Mouse (Mus musculus) adrenal gland, postnatal 10 days (tissue): ENCODE measurements at regions not wholly inside any gene's neighbourhood (a gene's known extent, or its start where the extent isn't known, plus 50 kb on each side); places are given as distances from the start of the nearest gene placed in this dataset.

Experiments used
- DNase-seq: peaks from one replicate; pipeline ENCODE4 v3.0.0; 2021; ENCODE audit warnings: mixed read lengths

DNA sequence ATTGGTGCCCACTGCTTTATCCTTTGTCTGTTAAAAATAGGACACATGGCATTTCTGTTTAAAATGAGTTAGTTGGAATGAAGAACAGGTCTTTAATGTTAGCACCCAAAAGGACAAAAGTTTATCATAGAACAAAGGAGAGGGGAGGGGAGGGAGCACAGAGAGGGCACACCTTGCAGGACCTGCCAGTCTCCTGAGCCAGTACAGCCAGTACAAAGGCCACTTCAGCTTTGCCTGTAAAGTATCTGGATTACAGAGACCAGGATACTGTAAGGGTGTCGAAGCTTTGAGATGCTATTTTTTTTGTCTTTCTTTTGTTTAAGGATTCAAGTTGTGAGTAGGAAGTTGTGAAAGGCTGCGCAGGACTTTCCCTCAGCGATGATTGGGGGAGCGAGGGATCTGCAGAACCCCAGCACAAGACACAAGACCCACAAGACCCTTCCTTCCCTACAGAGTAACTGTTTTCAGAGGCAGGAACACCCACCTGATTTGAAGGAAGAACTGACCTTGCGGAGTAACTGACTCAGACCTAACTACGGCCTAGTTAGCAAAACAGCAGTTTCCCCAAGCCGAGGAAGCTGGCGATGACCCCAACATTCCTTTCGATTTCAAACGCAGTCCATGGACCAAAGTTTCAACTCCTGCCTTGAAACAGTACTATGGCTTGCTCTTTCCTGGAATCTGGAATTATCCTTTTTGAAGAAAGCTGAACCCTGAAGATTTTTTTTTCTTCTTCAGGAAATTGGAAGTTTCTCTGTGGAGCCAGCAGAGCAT, 178.1 kb downstream of the Efnb2 start:
- peak; percentile 50 for DNase-seq

DNA sequence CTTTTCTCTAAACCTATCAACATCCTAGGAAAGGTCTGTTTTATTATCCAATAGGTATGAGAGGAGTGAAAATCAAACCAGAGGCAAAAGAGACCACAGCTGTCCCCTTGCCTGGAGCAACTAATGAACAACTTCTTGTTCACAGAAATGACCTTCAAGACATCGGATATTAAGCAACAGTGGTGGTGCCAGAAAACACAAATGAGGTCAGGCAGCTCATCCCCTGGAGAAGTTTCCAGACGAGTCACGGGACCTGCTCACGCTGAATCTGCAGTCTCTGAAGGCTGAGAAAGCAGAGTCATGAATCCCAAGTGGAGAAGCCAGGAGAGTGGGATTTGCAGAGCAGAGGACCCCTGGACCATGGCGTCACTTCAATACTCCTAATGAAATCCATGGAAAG, 183.6 kb downstream of the Efnb2 start:
- no peak for DNase-seq

DNA sequence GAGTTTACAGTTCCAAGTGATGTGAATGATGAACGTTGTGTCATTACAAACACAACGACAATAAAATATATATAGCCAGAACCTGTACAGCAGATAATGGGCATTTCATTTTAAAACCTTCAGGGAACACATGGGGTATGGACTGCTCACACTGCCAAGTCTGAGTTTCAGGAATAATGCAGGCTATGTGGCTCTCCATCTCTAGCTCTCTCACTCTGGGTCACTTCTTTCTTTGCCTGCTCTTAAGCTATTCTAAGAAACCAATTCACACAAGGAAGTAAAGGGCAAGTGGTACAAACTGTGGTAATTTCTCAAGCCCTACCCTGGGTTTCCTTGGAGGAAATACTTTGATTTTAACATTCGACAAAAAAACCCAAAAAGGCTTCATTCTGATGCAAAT, 192.5 kb downstream of the Efnb2 start:
- no peak for DNase-seq

DNA sequence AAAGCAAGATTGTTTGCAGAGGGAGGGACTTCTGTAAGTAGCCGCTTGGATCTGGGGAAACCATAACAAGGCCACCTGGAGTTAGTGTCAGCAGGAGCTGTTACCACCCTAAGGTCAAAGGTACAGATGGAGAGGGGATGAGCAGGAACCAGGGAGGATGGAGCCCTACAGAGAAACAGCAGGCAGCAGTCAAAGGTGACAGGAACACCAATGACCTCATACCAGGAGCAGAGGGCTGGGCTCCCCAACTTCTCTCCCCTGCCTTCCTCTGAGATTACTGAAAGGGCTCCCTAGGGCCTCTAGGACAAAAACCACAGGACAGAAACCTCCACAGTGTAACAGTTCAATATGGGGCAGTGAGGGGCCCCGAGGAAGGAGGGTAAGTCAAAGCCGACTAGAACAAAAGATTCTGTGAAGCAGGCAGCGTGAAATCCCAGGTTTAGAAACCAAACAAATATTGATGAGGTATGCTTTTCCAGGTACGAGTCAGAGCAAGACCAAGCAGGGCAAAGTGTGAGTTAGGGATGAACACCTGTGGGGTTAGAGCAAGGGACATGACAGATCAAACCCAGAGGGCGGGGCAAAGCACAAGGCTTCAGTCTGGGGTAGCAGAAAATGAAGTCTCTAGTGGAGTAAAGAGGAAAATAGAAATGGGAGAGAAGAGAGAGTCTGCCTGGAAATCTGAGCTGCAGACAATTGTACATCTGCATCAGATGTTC, 194.4 kb downstream of the Efnb2 start:
- no peak for DNase-seq

DNA sequence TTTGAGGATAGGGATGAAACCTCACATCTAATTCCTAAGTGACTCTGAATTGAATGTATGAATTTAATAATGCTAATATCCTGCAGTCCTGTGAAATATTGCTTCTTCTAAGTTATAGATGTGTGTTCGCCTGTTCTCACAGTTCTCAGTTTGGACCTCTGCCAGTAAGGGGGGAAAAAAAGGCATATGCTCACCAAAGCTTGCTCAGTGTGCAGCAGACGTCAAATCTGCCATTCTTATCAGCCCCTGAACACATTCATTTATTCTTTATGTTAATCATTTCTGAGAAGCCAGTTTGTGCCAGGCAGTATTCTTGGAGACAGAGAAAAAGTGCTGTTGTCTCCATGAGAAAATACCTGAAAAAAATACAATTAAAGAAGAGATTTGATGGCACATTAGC, 198.6 kb downstream of the Efnb2 start:
- DNase-seq = no peak

DNA sequence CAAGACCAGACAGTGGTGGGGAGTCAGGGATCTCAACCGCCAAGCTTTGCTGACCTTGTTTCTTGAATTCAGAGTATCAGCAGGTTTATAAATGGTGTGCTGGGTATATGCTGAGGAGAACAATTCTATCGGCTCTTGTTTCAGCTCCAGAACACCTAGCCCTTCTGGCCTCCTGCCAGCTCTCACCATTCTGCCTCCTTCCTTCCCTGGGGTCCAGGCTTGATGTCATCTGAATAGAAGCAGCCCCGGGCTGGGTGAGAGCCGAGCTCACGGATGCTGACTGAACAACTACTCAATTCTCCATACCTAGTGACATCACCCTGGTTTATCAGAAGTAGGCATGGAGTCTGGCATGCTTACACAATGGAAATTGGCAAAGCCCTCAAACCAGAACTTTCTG, 203.5 kb downstream of the Efnb2 start:
- no peak for DNase-seq

DNA sequence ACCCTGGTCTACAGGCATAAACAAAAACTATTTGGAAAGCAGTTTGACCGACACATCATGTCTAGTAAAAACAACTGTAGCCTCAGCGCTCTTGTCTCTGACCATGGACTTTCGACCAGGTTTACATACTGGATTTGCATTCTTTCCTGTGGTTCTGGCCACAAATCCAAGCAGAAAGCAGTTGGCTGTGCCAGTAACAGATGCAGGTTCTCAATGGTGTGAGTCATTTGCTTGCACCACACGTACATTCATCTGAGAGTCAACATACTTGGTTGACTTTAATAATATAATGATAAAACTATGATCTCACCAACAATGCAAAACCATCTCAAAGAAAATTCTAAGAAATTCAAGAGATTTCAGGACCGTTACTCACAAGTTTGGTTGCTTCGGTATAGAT, 207.1 kb downstream of the Efnb2 start:
- no peak for DNase-seq

DNA sequence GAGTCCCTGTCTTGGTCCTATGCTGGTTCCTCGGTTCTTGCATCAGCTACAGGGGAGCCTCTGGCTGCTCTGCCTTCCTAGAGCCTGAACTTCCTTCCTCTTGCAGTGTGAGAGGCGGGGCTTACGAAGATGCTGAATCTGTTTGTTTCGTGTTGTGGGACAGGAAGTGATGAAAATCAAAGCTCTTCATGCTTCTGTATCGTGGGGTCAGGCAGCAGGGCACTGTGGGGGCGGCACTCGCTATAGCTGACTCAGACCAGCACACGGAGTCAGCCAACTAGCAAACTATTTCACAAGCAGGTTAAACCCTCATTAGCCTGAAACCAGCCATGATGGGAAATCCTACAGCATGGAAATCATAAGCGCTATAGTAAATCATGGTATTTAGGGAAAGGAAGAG, 208.8 kb downstream of the Efnb2 start:
- DNase-seq = peak; percentile 6

DNA sequence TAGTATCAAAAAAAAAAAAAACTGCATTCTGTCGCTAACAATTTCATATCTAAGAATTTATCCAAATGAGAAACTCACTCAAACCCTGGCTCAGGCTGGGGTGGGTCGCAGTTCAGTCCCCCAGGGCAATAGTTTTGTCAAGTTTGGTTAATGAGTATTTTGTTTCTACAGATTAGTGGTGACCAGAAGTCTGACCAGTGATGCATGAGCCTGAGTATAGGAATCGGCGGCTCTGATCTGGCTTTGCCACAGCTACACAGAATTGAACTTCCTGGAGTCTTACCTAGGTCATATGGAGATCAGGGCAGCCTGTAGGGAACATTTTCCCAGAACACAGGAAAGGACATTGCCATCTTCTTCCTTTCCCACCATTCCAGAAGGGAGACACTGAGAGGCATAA, 212.1 kb downstream of the Efnb2 start:
- no peak for DNase-seq

DNA sequence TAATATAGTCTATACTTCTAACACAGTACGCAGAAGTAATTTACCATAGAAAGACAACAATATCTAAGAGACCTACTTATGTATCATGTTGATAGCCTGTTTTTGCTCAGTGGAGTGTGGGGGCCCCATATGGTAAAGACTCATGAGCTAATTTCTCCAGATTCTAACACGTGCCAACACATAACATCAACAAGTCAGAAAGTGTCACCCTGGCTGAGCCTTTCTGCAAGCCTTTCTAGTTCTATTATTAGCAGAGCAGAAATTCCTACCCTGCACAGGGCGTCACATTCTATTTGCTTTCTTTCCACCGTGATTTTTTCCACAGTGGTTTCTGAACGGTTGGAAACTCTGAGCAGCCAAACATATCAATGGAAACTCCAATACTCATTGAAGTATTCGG, 219.5 kb downstream of the Efnb2 start:
- no peak for DNase-seq

DNA sequence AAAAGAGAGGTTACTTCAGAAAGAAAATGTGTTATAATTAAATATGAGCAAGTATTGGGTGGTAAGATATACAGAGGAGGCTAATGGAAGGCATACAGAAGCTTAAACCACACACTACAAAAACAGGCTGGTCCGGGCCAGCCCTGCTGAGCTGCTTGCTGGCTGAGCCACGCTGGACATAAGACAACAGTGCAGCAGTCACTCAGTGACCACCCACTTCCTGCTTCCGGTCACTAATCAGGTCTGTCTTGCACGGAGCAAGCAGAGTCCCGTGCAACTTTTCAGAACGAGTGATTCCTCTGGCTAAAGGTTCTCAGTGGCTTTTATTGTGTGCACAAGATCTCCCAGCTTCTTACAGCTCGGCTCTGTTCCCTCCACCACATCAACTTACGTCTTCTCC, 220.1 kb downstream of the Efnb2 start:
- DNase-seq = no peak

DNA sequence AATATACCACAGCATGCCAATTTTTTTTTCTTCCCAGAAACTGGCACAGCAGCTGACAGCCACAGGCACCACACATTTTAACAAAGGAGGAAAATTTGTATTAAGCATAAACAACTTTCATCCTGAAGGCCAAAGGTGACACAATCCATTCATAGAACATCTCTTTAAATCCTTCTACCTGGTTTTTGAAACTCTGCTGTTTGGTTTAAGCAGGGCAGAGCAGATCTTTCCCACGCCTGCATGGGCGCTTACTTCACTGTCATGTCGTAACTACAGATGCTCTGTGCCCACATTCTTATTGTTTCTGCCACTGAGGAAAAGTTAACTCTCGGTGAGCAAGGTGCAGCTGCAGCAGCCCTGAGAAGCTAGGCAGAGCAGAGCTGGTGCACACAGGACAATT, 234.8 kb downstream of the Efnb2 start:
- DNase-seq = no peak

DNA sequence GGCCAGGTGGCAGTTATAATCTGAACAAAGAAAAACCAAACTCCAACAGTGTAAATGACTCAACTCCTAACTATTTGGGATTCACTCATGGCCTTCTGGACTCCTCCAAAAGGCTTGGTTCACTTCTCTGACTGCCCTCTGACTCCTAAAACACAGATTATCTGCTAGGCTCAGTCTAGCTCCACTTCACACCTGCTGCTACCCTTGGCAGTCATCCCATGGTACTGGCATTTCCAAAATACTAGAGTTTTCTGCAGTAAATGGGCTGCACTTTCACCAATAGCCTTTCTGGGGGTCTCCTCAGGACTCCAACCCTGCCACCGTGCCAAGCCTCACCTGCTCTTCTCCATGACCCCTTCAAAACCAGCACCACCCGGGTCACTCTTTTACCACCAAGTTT, 237.6 kb downstream of the Efnb2 start:
- DNase-seq = no peak

DNA sequence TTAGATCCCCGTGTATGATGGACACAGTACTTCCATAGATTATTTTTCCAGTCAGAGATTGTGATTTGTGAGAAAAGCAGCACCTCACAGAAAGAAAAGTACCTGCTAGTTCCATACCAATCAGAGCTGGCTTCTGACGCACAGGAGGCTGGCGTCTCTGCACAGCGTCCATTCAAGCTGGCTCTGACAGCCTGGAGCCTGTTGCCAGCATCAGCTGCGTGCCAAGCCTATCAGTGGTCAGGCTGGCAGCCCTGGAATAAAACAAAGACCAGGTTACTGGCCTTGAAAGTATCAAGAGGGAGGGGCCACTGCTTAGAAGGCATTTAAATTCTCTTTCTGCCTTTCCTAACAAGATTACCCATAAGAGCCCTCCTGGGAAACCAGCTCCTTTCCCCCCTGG, 239.3 kb downstream of the Efnb2 start:
- no peak for DNase-seq

DNA sequence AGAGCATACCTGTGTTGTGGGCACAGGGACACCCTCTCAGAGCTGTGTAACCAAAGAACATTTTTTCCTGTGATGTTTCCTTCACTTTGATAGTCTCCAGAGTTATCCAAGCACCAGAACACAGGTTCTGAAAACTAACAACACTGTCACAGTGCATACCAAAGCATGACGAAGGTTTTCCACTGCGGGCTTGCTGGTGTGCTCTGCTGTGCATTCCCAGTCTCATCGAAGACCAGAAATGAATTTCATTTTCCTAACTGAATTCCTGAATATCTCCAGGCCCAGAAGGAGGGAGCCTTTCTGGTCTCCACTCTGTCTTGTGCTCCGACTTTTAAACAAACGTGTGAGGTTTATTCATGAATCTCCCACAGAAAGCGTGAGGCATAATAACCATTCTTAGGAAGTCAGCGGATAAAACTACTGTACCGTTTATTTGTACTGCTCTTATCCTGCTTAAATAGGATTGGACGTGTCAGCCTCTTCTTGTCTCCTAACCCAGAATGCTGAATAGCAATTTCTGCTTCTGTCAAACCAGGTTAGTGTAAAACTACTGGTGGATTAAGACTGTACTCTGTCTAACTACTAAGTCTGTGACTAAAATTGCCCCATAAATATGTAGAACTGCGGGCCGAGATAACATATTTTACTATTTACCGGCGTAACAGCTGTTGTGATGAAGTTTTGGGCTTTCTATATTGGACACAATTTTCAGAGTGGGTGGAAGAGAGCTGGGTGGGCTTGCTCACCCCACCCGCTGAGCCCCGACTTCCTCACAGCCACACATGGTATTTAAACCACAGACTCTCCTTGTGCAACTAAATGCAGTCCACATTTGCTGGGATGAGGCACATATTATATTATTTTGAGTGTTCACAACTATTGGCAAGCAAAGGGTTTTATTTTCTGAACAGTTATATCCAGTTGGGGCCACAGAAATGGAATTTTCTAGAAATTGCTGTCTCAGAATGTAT, 241.4 kb downstream of the Efnb2 start:
- DNase-seq = no peak

DNA sequence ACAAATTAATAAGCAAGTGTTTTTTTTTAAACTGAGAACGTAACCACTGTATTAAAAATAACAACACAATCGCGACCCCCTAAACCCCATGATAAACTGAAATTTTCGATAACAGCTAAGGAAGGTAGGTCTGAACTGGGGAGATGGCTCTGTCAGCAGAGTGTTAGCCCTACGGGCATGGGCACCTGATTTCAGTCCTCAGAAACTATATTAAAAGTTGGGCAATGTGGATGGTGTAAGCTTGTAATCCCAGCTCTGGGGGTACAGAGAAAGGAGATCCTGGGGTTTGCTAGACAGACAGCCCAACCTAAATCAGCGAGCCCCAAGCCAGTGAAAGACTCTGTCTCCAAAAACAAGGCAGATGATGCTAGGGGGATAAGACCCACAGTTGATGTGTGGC, 242.1 kb downstream of the Efnb2 start:
- no peak for DNase-seq

DNA sequence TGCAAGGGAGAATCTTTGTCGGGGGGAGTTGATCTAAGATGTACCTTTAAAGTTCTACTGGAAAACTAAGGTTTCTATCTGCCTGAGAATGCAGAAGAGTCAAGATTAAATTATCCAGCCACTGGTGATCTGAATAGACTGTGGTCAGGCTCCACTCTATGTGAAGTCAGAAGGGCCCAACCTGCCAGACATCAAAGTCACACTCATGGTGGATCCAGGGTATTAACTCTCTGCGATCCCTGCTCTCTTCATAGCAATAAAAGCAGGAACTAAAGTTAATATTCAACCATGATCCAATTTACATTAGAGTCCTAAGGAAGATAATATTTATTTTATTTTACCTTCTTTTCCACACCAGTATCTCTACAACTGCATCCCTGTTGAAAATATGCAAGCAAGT, 242.5 kb downstream of the Efnb2 start:
- DNase-seq = no peak

DNA sequence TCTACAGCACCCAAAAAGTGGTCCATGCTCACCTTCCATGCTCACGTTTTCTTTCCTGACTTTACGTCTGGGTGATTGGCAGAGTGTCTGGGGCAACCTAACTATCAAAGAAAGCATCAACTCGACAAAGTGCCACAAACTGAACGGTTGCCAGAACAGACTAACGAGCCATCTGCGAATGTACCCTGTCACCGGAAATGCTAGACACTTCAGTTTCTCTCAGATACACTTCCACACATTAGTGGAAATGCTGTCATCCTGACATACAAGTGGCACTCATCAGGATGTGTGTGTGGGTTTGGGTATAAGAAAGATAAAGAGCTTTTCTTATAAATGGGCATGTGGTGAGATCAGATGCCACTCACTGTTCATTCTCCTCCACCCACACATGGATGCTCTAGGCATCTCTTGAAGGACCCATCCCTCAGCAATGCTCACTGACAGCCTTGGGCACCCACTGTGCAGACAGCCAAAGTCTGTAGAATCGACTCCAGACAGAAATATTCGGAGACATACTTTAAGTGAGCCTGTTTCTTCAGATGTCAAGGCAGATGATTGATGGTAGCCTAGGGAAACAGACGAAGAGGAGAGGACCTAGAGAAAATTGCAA, 244.8 kb downstream of the Efnb2 start:
- no peak for DNase-seq

DNA sequence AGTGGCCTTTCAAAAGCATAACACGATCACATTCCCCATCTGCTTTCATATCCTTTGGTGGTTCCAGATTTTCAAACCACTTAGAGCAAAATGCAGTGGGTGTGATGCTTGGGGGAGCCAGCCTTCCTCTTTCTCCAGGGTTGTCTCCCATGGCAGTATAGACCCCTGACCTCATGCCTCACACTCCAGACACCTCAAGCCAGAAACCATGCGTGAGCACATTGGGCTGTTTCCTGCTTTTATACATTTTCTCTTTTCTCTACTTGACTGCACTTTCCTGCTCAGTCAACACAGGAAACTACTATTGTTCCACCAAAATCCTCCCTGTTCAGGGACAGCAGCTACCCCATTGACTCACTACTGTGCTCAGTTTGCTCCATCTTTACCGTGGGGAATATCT, 253.7 kb downstream of the Efnb2 start:
- DNase-seq = no peak

DNA sequence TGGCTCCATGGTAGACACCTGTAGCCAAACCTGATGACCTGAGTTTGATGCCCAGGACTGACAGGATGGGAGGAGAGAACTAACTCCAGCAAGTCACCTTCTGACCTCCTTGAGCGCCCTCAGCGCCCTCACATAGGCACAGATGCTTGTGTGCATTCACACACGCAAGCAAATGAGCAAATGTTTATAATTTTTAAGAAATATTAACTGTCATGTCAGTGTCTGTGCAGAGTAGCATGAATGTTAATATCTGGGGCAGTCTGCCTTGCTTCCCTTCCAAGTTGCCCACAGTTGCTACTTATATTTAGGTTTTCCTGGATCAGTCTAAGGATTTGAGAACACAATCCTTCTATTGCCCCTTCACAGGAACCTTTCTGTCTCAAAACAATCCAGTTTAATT, 257.6 kb downstream of the Efnb2 start:
- DNase-seq = no peak

DNA sequence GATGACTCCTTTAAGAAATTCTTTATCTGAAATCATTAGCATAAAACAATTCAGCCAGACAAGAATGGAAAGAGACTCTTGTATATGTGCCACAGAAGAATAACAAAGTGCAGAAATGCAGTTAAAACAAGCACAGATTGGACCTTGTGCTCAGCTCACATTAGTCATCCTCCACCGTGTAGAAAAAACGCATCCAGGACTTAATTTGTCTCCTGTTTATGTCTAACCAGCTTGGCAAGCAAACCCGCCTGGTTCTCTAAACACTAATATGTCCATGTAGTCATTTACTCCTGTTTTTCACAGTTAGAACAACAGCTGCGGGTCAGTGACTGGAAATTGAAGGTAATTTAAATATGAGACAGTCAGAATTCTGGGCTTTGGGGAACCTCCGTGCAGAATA, 268.7 kb downstream of the Efnb2 start:
- DNase-seq = no peak

DNA sequence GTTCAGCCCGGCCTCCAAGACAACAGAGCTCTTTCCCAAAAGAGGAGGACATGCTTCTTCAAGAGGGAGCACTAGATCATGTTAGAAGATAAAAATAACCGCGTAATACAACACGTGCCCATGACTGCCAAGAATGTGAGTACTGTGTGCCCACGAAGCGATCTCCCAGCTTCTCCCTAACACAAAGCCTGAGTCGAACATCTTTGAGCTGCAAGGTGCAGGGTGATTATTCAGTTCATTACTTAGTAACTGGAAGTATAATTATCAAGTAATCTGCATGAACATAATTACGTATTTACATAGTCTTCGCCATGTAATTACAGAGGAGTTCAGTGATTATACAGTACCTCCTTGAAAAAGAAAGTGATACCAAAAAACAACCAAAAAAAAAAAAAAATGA, 269.7 kb downstream of the Efnb2 start:
- DNase-seq = no peak

DNA sequence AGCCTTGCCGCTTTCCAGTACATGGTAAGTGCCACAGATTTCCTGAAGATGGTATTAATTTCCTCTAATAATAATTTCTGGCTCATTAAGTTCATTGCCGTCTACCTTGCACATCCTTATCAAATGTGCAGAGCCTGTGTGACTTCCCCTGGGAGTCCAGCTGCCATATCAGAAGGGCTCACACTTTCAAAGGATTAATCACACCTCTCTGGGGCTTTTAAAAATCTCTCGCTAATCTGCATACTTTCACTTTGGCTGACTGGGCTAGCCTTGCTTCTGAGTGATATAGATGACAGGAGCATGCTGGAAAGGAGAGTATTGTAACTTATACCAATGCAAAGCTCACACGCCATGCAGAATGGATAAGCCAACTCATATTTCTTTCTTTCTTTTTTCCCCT, 282.8 kb downstream of the Efnb2 start:
- DNase-seq = no peak
